Mouse (Mus musculus) left cerebral cortex, postnatal 14 days (tissue): ENCODE measurements around the gene Gm49352. TPM values are rescaled to one million over a fixed set of nuclear protein-coding genes. Genes with fewer than 3 reads are reported as not detected.
"Not testable (repeated sequence)": the region's sequence is repeated elsewhere in the genome, so short reads cannot be mapped to it uniquely, and the experiment has no call there.

Experiments used
- DNase-seq, 2 experiments: peaks; one replicate each; pipeline ENCODE4 v3.0.0; 2021 to 2022; ENCODE audit warnings: low spot score in 2 of 2, mixed read lengths in 1 of 2
- intact Hi-C: fragments of 180-260 bp; cut with DNase I; formaldehyde crosslinking; loops from one replicate; pipeline ENCODE4 v1.15.1; 2025
- long read RNA-seq, 2 experiments: library from polyadenylated mRNA; stranded (forward); transcript quantifications; one replicate each; pipeline ENCODE4 v2.0.0; 2021
- total RNA-seq, 2 experiments: library from RNA; stranded (reverse); gene quantifications; 2 replicates each; pipeline ENCODE4 v1.2.3; 2021

Gm49352 gene
- total RNA-seq = not detected
- long read RNA-seq, experiment 1 = 0 reads
- long read RNA-seq, experiment 2 = 0 reads

DNA sequence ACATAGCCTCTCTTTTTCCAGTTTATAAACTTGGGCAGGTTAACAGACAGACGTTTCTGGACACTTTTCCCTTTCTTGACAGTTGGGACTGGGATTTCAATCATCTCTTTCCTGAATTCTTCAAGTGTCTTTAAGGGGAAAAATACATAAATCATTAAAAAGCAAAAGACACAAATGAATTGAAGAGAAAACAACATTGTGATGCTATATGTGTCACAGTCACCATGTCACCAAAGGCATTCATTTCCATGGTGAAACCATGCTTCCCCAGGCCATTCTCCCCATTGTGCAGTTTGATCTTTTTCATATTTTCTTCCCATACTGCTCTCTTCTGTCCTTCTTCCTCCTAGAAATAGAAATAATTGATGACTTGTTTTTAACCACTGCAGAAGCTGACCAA, at the start of gene Gm49352:
Gene Gm49352, minus strand, starts transcription at position 101 of the 400 bp plus-strand sequence.
- DNase-seq, intact Hi-C loops: not testable (repeated sequence)

DNA sequence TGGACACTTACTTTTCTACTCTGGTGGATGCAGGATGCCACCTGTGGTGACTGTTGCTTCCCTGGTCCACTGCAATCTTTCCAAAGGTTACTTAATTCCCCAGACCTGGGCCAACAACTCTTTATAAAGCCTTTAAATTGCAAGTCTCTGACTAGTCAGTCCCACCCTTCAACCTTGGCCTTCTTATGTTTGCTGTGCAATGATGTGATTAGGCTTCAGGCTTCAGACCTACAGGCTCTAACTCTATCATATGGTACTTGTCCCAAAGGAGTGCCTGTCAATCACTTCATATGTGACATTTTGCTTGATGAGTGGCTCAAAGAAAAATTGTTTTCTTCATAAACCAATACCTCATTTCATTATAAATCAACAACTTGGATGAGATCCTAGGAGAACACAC, 2.1 kb upstream of the Gm49352 start, which contains the start of gene Cts3:
Gene Cts3, minus strand, starts transcription at position 101 of the 400 bp plus-strand sequence.
- intact Hi-C loops = no loop called here
- no peak for DNase-seq

DNA sequence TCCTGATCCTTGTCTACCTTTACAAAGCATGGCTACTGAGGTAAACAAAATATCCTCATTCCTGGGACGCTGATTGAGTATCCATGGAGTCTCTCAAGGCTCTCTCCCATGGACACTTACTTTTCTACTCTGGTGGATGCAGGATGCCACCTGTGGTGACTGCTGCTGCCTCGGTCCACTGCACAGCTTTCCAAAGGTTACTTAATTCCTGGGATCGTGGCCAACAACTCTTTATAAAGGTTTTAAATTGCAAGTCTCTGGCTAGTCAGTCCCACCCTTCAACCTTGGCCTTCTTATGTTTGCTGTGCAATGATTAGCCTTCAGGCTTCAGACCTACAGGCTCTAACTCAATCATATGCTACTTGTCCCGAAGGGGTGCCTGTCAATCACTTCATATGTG, 26.3 kb downstream of the Gm49352 start, which contains the start of gene Ctsm:
Gene Ctsm, minus strand, starts transcription at position 209 of the 400 bp plus-strand sequence.
- no peak for DNase-seq
- intact Hi-C loops = no loop called here

Other genes with a start within 250 kb of the Gm49352 start
- not detected for gene Cts7, start 210.0 kb downstream of the Gm49352 start, total RNA-seq
- gene Ctsm, start 26.3 kb downstream of the Gm49352 start, total RNA-seq = not detected
- gene Cts3, start 2.0 kb upstream of the Gm49352 start, total RNA-seq = not detected